Mouse (Mus musculus): ENCODE measurements at regions not wholly inside any gene's neighbourhood (a gene's known extent, or its start where the extent isn't known, plus 50 kb on each side); places are given as distances from the start of the nearest gene placed in this dataset.

DNA sequence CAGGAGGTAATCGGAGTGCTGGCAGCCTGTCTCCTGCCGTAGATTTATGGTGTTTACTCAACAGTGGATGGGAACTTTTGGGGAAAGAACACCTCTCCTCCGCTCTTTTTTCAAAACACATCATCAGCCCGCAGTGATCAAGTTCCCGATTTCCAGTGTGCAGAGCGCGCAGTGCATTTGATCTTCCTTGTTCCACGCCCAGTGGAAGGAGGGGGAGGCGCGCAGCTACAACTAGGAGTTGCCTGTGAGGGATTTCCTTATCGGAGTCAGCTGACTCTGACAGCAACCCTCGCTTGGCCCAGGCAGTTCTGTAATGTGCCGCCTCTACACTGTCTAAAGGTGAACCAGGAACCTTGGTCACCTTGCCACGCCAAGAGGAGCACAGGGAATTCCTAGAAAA is 226.8 kb upstream of the Spdye4c start:
- TF ChIP-seq CTCF (conservative IDR thresholded peaks at IDR 0.05 in 1 of 2, IDR thresholded peaks at IDR 0.05 in 1 of 2; ENCODE audit: low read depth in 2 of 2, low read length in 2 of 2) (no peak), JUND (conservative IDR thresholded peaks at IDR 0.05; ENCODE audit: low read depth, low read length) (no peak), POLR2A (IDR thresholded peaks at IDR 0.05; ENCODE audit: low read depth, low read length) (no peak)

Measured in CH12.LX (cell line).